Mouse (Mus musculus) spleen, adult 2 months (tissue): ENCODE measurements at regions not wholly inside any gene's neighbourhood (a gene's known extent, or its start where the extent isn't known, plus 50 kb on each side); places are given as distances from the start of the nearest gene placed in this dataset.

Source experiments
- CTCF ChIP-seq: fragments of 200-500 bp; IDR thresholded peaks from 2 replicates; pipeline ENCODE4 v1.5.1; 2011; ENCODE audit warnings: mild to moderate bottlenecking, inconsistent platforms; ENCODE audit not compliant: insufficient read depth, insufficient read length, insufficient replicate concordance; ENCODE audit errors: extremely low read depth
- POLR2A ChIP-seq: fragments of 200-500 bp; IDR thresholded peaks from 2 replicates; pipeline ENCODE4 v1.6.1; 2011; ENCODE audit warnings: low read depth, low read length, inconsistent platforms

GRCm38 (mm10) chr15:59168660-59169170, 279.6 kb downstream of the Gm49356 start:
- TF ChIP-seq POLR2A (no peak), CTCF (no peak)
